Mouse (Mus musculus): ENCODE results near the gene Slc10a6.

Slc10a6 gene

GRCm38 (mm10) chr5:103617191-103617590 lies 12.0 kb downstream of the Slc10a6 start:
- no peak for DNase-seq (ENCODE audit: low spot score)

DNA sequence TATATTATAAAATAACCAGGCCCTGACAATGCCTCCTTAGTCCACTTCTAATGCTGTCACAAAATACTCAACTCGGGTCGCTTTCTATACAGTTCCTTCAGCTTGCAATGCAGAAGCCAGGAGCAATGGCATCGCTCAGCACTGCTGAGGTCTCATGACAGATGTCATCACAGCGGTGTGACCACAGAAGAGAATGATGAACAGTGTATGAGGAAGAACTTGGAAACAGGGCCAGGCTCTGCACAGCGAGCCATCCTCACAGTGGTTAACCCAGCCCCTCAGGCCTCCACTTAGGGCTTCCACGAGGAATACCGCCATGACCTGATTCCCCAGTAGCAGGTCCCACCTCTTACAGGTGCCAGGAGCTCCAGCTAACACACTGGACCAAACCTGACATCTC lies 14.8 kb downstream of the Slc10a6 start:
- no peak for DNase-seq (ENCODE audit: low spot score)

GRCm38 (mm10) chr5:103612316-103612715 lies 16.9 kb downstream of the Slc10a6 start:
- no peak for DNase-seq (ENCODE audit: low spot score)

- DNase-seq (ENCODE audit: low spot score): no peak
Measured at GRCm38 (mm10) chr5:103610856-103611472, 18.2 kb downstream of the Slc10a6 start.

DNA sequence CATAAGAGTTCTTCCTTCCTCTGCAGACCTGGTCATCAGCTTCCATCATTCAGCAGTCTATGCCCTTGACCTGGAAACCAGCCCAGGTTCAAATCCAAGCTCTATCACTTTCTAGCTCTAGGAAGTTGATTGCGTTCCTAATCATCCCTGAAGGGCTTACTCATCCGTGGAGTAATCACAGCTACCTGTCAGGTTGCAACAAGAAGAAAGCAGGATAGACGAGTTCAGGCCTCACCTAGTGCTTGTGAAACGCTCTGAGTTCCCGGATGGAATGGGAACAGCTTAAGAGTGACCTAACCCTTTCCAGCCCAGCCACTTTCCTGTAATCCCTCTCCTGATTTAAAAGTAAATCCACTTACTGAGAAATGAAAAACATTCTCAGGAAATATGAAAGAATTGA lies 19.1 kb downstream of the Slc10a6 start:
- DNase-seq (ENCODE audit: low spot score): no peak

DNA sequence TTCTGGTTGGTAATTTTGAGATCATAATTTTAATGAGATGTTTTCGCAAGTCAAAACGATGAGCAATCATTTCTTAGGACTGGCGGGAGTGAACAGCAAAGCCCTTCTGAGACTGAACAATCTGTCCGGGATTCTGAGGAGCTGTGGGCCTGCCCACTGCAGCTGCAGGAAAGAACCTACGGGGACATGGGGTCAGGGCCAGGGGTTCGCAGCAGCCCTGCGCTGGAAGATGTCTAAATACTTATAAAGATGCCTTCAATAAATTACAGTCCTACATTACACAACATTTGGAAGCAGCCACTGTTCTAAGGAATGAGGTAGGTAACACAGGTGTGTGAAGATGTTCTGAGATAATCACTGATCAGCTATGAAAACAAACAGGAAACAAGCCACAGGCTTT lies 23.5 kb downstream of the Slc10a6 start:
- DNase-seq (ENCODE audit: low spot score): no peak

DNA sequence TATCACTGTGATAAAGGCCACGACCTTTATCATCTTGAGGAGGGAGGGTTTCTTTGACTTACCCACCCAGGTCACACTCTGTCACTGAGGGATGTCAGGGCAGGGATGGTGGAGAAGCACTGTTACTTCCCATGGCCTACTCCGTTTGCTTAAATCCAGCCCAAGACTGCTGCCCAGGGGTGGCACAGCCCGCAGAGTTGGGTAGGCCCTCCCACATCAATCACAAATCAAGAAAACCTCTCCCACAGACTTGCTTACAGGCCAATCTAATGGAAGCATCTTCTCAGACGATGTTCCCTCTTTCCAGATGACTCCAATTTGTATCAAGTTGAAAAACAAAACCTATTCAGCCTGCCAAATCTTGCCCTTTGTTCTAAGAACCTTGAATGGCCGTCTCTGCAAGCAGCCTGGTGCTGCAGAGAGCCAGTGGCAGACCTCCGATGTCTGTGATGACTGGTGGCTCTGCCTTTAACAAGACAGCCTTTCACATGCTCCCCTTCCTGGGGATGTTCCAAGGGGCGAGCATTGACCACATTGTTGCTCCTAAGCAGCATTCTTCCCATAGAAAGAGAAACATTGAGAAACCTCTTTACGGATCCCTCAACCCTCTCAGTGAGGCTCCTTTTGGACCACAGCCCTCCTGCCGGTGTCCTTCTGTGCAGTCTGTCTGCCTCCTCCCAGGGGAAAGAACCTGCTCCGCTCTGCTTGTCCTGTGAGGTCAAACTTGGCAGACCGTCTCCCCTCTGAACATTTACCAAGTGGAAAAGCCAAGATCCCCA lies 25.9 kb downstream of the Slc10a6 start:
- no peak for DNase-seq (ENCODE audit: low spot score)

DNA sequence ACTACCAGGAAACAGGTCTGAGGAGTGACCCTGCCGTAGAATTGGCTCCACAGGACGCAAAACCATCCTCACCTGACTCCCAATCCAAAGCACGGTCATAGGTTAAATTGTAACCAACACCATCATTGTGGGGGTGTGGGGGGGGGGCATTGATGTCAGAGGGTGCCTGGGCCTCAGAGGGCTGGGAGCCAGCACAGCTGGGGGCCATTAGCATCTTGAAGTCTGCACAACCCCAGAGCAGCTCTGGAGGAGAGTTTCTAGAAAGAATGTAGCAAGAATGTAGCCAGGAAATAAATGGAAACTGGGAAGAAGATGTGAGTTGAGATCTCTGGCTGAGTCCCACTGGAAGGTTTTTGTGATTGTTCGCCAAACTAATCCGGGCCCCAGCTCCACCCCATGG lies 30.3 kb downstream of the Slc10a6 start:
- DNase-seq (ENCODE audit: low spot score): no peak

- DNase-seq (ENCODE audit: low spot score): no peak
Measured at GRCm38 (mm10) chr5:103598264-103598663, 30.9 kb downstream of the Slc10a6 start.

- DNase-seq (ENCODE audit: low spot score): no peak
Measured at GRCm38 (mm10) chr5:103597604-103598003, 31.6 kb downstream of the Slc10a6 start.

DNA sequence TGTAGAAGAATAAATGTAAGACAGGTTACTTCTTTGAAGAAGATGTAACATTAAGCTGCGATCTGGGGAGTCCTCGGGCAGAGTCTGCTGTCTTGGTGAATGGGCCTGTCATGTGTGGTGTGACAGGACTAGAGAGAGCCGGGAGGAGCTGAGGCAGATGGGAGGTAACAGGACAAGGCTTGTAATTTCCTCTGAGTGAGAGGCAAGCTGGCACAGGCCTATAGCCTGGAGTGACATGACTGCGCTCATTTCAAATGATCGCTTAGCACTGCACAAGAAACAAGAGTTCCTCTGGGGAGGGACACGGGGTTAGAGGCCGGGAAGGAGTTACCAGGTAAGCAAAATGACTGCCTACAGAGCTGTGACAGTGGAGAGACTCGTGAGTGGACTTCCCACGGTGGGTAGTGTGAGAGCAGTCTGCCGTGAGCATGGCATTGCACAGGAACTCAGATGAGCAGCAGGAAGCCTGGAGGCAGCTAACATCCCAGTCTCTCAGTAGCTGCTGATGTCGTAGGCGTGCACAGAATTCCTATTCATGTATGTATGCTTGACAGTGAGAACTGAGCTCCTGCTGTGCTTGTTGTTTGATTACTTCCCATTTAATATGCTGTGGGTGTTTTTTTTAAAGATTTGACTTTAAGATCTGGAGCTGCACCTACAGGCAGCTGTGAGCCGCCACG lies 32.6 kb downstream of the Slc10a6 start:
- DNase-seq (ENCODE audit: low spot score): no peak

GRCm38 (mm10) chr5:103595394-103596226 lies 33.6 kb downstream of the Slc10a6 start:
- DNase-seq (ENCODE audit: low spot score): no peak

GRCm38 (mm10) chr5:103593575-103593974 lies 35.6 kb downstream of the Slc10a6 start:
- DNase-seq (ENCODE audit: low spot score): no peak

DNA sequence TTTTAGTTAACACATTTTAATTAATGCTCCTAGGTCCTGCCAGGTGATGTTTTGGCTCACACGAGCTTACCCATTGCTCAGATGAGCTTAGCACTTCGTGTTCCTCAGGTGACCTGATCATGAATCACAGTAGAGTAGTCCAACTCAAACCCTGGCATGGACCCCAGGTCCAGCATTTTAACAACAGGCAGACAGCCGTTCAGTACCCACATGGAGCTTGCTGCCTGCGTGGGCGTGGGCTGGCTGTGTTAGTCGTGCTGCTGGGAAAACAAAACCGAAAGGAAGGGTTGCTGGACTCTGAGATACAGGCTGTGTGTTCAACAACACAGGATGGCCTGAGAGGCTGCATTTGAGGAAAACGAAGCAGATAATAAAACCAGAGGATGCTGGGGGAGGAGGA lies 36.5 kb downstream of the Slc10a6 start:
- DNase-seq (ENCODE audit: low spot score): no peak

GRCm38 (mm10) chr5:103591846-103592245 lies 37.4 kb downstream of the Slc10a6 start:
- no peak for DNase-seq (ENCODE audit: low spot score)

DNA sequence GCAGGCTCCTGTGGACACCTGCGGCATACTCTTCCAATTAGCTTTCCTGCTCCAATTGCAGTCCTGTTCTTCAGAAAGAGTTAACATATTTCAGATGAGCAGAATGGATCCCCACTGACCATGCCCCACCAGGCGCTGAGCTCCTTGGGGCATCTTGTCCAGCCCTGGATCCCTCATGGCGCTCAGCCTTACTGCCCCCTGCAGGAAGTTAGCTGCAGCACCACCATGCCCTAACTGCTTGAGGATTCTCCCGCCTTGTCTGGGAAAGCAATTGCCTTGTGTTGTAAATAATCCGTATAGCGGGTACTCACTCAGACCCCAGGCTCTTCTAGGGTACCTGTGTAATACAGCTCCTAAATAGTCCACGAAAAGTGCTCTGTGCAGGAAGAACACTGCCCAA lies 42.0 kb downstream of the Slc10a6 start:
- DNase-seq (ENCODE audit: low spot score): no peak

DNA sequence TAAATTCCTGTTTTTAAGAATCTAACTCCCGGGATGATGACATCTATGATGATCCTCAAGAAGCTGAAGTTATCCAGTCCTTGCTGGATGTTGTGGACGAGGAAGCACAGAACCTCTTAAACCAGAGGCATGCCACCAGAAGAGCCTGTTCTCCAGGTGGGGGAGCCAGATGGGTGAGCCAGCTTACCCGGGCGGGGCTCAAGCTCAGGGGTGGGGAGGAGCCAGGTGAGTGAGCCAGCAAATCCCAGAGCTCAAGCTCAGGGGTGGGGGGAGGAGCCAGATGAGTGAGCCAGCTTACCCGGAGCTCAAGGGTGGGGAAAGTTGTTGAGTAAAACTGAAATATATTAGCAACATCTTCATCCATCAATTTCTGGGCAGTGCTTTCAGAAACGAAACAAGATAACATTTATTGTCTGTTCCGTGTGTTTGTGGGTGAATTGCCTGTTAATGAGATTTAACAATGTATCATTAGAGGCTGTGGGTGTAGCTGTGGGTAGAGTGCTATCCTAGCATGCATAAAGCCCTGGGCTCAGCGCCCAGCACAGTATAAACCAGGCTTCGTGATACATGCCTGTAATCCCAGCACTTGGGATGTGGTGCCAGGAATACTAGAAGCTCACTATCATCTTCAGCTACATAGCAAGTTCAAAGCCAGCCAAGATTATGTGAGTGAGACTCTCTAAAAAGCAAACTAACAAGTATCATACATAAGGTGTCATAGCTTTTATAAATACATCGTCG lies 49.4 kb downstream of the Slc10a6 start:
- DNase-seq (ENCODE audit: low spot score): no peak

DNA sequence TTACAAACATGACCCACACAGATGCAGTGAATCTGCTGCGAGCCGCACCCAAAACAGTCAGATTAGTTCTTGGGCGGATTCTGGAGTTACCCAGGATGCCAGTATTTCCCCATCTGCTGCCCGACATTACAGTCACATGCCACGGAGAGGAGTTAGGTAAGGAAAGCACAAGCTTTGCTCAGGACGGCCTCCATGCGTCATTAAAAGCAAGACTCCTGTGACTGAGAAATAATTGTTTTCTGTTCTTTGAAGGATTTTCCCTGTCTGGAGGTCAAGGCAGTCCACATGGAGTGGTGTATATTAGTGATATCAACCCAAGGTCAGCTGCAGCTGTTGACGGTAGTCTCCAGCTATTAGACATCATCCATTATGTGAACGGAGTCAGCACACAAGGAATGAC lies 59.8 kb downstream of the Slc10a6 start:
- no peak for DNase-seq (ENCODE audit: low spot score)

- DNase-seq (ENCODE audit: low spot score): no peak
Measured at GRCm38 (mm10) chr5:103568034-103568433, 61.2 kb downstream of the Slc10a6 start.

GRCm38 (mm10) chr5:103560546-103560945 lies 68.7 kb downstream of the Slc10a6 start:
- DNase-seq (ENCODE audit: low spot score): no peak
